ENCODE assay signal across 8 mouse cellular contexts in the genomic region with DNA sequence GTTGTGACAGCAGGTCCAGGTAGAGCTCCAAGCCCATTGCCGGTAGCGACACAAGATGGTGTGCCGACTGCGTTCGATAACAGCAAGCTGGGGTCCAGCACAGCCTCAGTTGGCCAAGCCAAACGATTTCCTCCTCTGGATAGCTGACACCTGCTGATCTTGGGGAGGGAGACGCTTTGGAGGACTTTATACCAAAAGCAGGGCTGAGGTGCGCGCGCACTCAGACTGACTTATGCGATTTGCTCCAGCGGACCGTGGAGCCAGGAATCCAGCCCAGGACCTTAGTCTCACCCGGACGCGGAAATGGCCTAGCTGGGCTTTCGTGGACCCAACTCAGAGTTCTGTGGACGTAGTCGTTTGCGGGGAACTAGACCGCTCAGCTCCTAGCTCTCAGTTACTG. TPM values are rescaled to one million over a fixed set of nuclear protein-coding genes. Genes with fewer than 3 reads are reported as not detected.
DNase-seq lines count a peak whose midpoint lies in the region; ATAC-seq and TF ChIP-seq lines count a peak whose summit lies in the region.

No protein-coding gene starts in this region.

- H3K4me1 ChIP-seq in embryonic facial prominence, embryonic 15.5 days = peaks cover 43% of the 10 kb centered on the region
- peaks cover 50% of the 10 kb centered on the region for H3K4me1 ChIP-seq in heart, embryonic 13.5 days
- H3K4me1 ChIP-seq in kidney, postnatal 0 days (replicated peaks; ENCODE audit: insufficient read depth, low read length) = peaks cover 18% of the 10 kb centered on the region; the same call in 1 of the 2 replicates

- H3K27ac ChIP-seq in embryonic facial prominence, embryonic 15.5 days (replicated peaks) = no peak overlapping the region
- 0 out of 2 replicates have a peak overlapping the region, but pooled peaks have one; percentile 15 for H3K27ac ChIP-seq in heart, embryonic 13.5 days (replicated peaks)
- peak overlapping the region; percentile 93 for H3K27ac ChIP-seq in kidney, postnatal 0 days

- H3K4me2 ChIP-seq in embryonic facial prominence, embryonic 15.5 days (replicated peaks) = peak overlapping the region; percentile 79
- peak overlapping the region; percentile 87 for H3K4me2 ChIP-seq in heart, embryonic 13.5 days
- H3K4me2 ChIP-seq in kidney, postnatal 0 days (ENCODE audit: low read length) = peak overlapping the region; percentile 81

- no peak for TF ChIP-seq CTCF in kidney, postnatal 0 days (IDR thresholded peaks at IDR 0.05; ENCODE audit: low read depth)

- 1% methylated on average over 21 of the region's 21 CpGs for WGBS in embryonic facial prominence, embryonic 15.5 days
- 2% methylated on average over 21 of the region's 21 CpGs for WGBS in heart, embryonic 13.5 days
- WGBS in kidney, postnatal 0 days = 1% methylated on average over 21 of the region's 21 CpGs

- H3K9me3 ChIP-seq in embryonic facial prominence, embryonic 15.5 days (replicated peaks) = no peaks in the 10 kb centered on the region
- no peaks in the 10 kb centered on the region for H3K9me3 ChIP-seq in heart, embryonic 13.5 days
- H3K9me3 ChIP-seq in kidney, postnatal 0 days (replicated peaks; ENCODE audit: low read length) = no peaks in the 10 kb centered on the region

- DNase-seq in A20 (ENCODE audit: low read depth, low spot score) = peak; percentile 95
- DNase-seq in adrenal gland, postnatal 25 days = peak; percentile 80
- peak; percentile 87 for DNase-seq in kidney, postnatal 0 days (ENCODE audit: low spot score)
- peak; percentile 89 for DNase-seq in lung, postnatal 36 days
- peak; percentile 79 for DNase-seq in retina, embryonic 14.5 days (ENCODE audit: low spot score)
- peak; percentile 75 to 83 for DNase-seq in urinary bladder, postnatal 4 days (ENCODE audit: low spot score in 2 of 2)

- ATAC-seq in embryonic facial prominence, embryonic 15.5 days (ENCODE audit: insufficient number of reproducible peaks, low FRiP score, low TSS enrichment, low read depth) = no peak
- no peak for ATAC-seq in heart, embryonic 13.5 days (ENCODE audit: extremely low read depth, insufficient number of reproducible peaks, low FRiP score, low TSS enrichment)
- peak; percentile 43; the same call in 1 of the 2 replicates for ATAC-seq in kidney, postnatal 0 days (replicated peaks; ENCODE audit: low FRiP score, low read depth)

- no peaks in the 10 kb centered on the region for H3K36me3 ChIP-seq in embryonic facial prominence, embryonic 15.5 days
- no peaks in the 10 kb centered on the region for H3K36me3 ChIP-seq in heart, embryonic 13.5 days
- H3K36me3 ChIP-seq in kidney, postnatal 0 days (ENCODE audit: insufficient read depth, low read length) = no peaks in the 10 kb centered on the region

- peak overlapping the region; percentile 41 for H3K4me3 ChIP-seq in embryonic facial prominence, embryonic 15.5 days (replicated peaks)
- peak overlapping the region; percentile 58 for H3K4me3 ChIP-seq in heart, embryonic 13.5 days
- peak overlapping the region; percentile 38 for H3K4me3 ChIP-seq in kidney, postnatal 0 days (replicated peaks; ENCODE audit: low read depth, low read length)

- H3K9ac ChIP-seq in embryonic facial prominence, embryonic 15.5 days = peak overlapping the region; percentile 31; the same call in 1 of the 2 replicates
- H3K9ac ChIP-seq in heart, embryonic 13.5 days = peak overlapping the region; percentile 81
- H3K9ac ChIP-seq in kidney, postnatal 0 days (ENCODE audit: low read depth, low read length) = peak overlapping the region; percentile 51

- 0 out of 2 replicates have a peak, but pooled peaks cover 9% of the 10 kb centered on the region for H3K27me3 ChIP-seq in embryonic facial prominence, embryonic 15.5 days
- H3K27me3 ChIP-seq in heart, embryonic 13.5 days (replicated peaks) = peaks cover 12% of the 10 kb centered on the region
- H3K27me3 ChIP-seq in kidney, postnatal 0 days (ENCODE audit: insufficient read depth, low read length) = no peaks in the 10 kb centered on the region

RNA-seq across cellular contexts. Expression of gene Gstt2, which starts 3.0 kb away (rescaled TPM):
- total RNA-seq in adrenal gland, postnatal 25 days (2021) = 34.2 and 41.5 TPM in 2 replicates
- polyA plus RNA-seq in embryonic facial prominence, embryonic 15.5 days (2015; fragmentation: Nextera tagmentation; extraction: Ambion mirVana) = 9.0 and 11.0 TPM in 2 replicates
- 9.5 and 13.0 TPM in 2 replicates for polyA plus RNA-seq in heart, embryonic 13.5 days (2015; fragmentation: Nextera tagmentation; extraction: Ambion mirVana)
- 125 and 129 TPM in 2 replicates for polyA plus RNA-seq in kidney, postnatal 0 days (2015; fragmentation: Nextera tagmentation; extraction: Ambion mirVana)

RNA-seq across cellular contexts. Expression of gene Gstt4, which starts 11.9 kb away (rescaled TPM):
- not detected in 2 replicates for total RNA-seq in adrenal gland, postnatal 25 days (2021)
- not detected in 2 replicates for polyA plus RNA-seq in embryonic facial prominence, embryonic 15.5 days (2015; fragmentation: Nextera tagmentation; extraction: Ambion mirVana)
- not detected in 2 replicates for polyA plus RNA-seq in heart, embryonic 13.5 days (2015; fragmentation: Nextera tagmentation; extraction: Ambion mirVana)
- not detected in 2 replicates for polyA plus RNA-seq in kidney, postnatal 0 days (2015; fragmentation: Nextera tagmentation; extraction: Ambion mirVana)

RNA-seq across cellular contexts. Expression of gene Mif, which starts 25.8 kb away (rescaled TPM):
- 287 and 343 TPM in 2 replicates for total RNA-seq in adrenal gland, postnatal 25 days (2021)
- 1,283 and 1,429 TPM in 2 replicates for polyA plus RNA-seq in embryonic facial prominence, embryonic 15.5 days (2015; fragmentation: Nextera tagmentation; extraction: Ambion mirVana)
- polyA plus RNA-seq in heart, embryonic 13.5 days (2015; fragmentation: Nextera tagmentation; extraction: Ambion mirVana) = 2,411 and 2,681 TPM in 2 replicates
- polyA plus RNA-seq in kidney, postnatal 0 days (2015; fragmentation: Nextera tagmentation; extraction: Ambion mirVana) = 1,473 and 1,501 TPM in 2 replicates

RNA-seq across cellular contexts. Expression of gene Gstt1, which starts 35.9 kb away (rescaled TPM):
- total RNA-seq in adrenal gland, postnatal 25 days (2021) = 33.4 and 39.2 TPM in 2 replicates
- 13.8 and 14.5 TPM in 2 replicates for polyA plus RNA-seq in embryonic facial prominence, embryonic 15.5 days (2015; fragmentation: Nextera tagmentation; extraction: Ambion mirVana)
- 5.3 and 7.1 TPM in 2 replicates for polyA plus RNA-seq in heart, embryonic 13.5 days (2015; fragmentation: Nextera tagmentation; extraction: Ambion mirVana)
- 33.2 and 34.4 TPM in 2 replicates for polyA plus RNA-seq in kidney, postnatal 0 days (2015; fragmentation: Nextera tagmentation; extraction: Ambion mirVana)

RNA-seq across cellular contexts. Expression of gene Gstt3, which starts 53.0 kb away (rescaled TPM):
- total RNA-seq in adrenal gland, postnatal 25 days (2021) = 21.4 and 24.9 TPM in 2 replicates
- 17.1 and 18.1 TPM in 2 replicates for polyA plus RNA-seq in embryonic facial prominence, embryonic 15.5 days (2015; fragmentation: Nextera tagmentation; extraction: Ambion mirVana)
- 3.2 and 4.1 TPM in 2 replicates for polyA plus RNA-seq in heart, embryonic 13.5 days (2015; fragmentation: Nextera tagmentation; extraction: Ambion mirVana)
- 76.5 and 78.3 TPM in 2 replicates for polyA plus RNA-seq in kidney, postnatal 0 days (2015; fragmentation: Nextera tagmentation; extraction: Ambion mirVana)

Comparison
In these comparisons a context has a peak if more than half of its experiments do, and no peak if none do; other contexts are left out.
1. H3K9ac ChIP-seq: peak in every context shown above with its lines; median percentile 81 in heart, embryonic 13.5 days; 51 in kidney, postnatal 0 days; 31 in embryonic facial prominence, embryonic 15.5 days.